Mouse (Mus musculus) spleen, adult 2 months (tissue): ENCODE results near the gene Ccdc122. TPM values are rescaled to one million over a fixed set of nuclear protein-coding genes. Genes with fewer than 3 reads are reported as not detected.
A peak's percentile ranks its signal among the peaks of the same experiment; 100 is the strongest.
"Not testable (repeated sequence)": the region's sequence is repeated elsewhere in the genome, so short reads cannot be mapped to it uniquely, and the experiment has no call there.

Source experiments
- DNase-seq, 2 experiments: peaks; one replicate each; pipeline versions ENCODE4 v3.0.0 to v3.0.0-alpha.2; 2012 to 2021; ENCODE audit warnings: low spot score in 2 of 2, low read depth in 1 of 2
- H3K27ac ChIP-seq: fragments of 200-500 bp; 2 replicates; pipeline ENCODE4 v1.5.1; 2012; ENCODE audit warnings: low read length, inconsistent platforms; ENCODE audit not compliant: insufficient read depth
- H3K27me3 ChIP-seq: fragments of 200-500 bp; 2 replicates; pipeline ENCODE4 v1.6.1; 2012; ENCODE audit warnings: mild to moderate bottlenecking, moderate library complexity, low read length, inconsistent platforms; ENCODE audit not compliant: control insufficient read depth, insufficient read depth
- H3K36me3 ChIP-seq: fragments of 200-500 bp; 2 replicates; pipeline ENCODE4 v1.6.1; 2012; ENCODE audit warnings: mild to moderate bottlenecking, low read length, inconsistent platforms; ENCODE audit not compliant: control insufficient read depth, insufficient read depth
- H3K4me1 ChIP-seq: fragments of 200-500 bp; 2 replicates; pipeline ENCODE4 v1.6.1; 2011; ENCODE audit warnings: inconsistent platforms; ENCODE audit not compliant: control insufficient read depth, insufficient read depth, insufficient read length
- H3K4me3 ChIP-seq: fragments of 200-500 bp; 2 replicates; pipeline ENCODE4 v1.5.1; 2011; ENCODE audit warnings: mild to moderate bottlenecking, inconsistent platforms; ENCODE audit not compliant: insufficient read depth, insufficient read length; ENCODE audit errors: extremely low read depth
- CTCF ChIP-seq: fragments of 200-500 bp; IDR thresholded peaks from 2 replicates; pipeline ENCODE4 v1.5.1; 2011; ENCODE audit warnings: mild to moderate bottlenecking, inconsistent platforms; ENCODE audit not compliant: insufficient read depth, insufficient read length, insufficient replicate concordance; ENCODE audit errors: extremely low read depth
- POLR2A ChIP-seq: fragments of 200-500 bp; IDR thresholded peaks from 2 replicates; pipeline ENCODE4 v1.6.1; 2011; ENCODE audit warnings: low read depth, low read length, inconsistent platforms
- WGBS: fragments of 180-500 bp; shearing (Covaris S2); methylation state at CpG from one replicate; pipeline ENCODE4 v1.1.7; 2018; 5-methylcytosine and 5-hydroxymethylcytosine counted together
- polyA plus RNA-seq: library from polyadenylated mRNA; depleted of rRNA; stranded (reverse); fragments of >200 nt; gene quantifications from 2 replicates; pipeline ENCODE4 v1.2.3, GENCODE M21; 2012

The Ccdc122 gene
- polyA plus RNA-seq, 1 experiment = 0.32 TPM

GRCm38 (mm10) chr14:77034970-77035369 is 1.6 kb upstream of the Ccdc122 start:
- no peak overlapping the region for H3K27ac ChIP-seq
- TF ChIP-seq CTCF (no peak), POLR2A (no peak)
- H3K36me3 ChIP-seq = no peaks in the 10 kb centered on the region
- no peak for DNase-seq
- 82% methylated on average over 8 of the region's 8 CpGs for WGBS
- H3K27me3 ChIP-seq = no peaks in the 10 kb centered on the region
- H3K4me3 ChIP-seq = no peak overlapping the region
- H3K4me1 ChIP-seq = peaks cover 10% of the 10 kb centered on the region

- no peak for DNase-seq
- H3K4me3 ChIP-seq = no peak overlapping the region
- H3K27me3 ChIP-seq = no peaks in the 10 kb centered on the region
- WGBS = 62% methylated on average over 5 of the region's 5 CpGs
- no peaks in the 10 kb centered on the region for H3K36me3 ChIP-seq
- TF ChIP-seq CTCF = no peak
- no peak for TF ChIP-seq POLR2A
- H3K4me1 ChIP-seq = peaks cover 10% of the 10 kb centered on the region
- 0 out of 2 replicates have a peak overlapping the region, but pooled peaks have one; percentile 28 for H3K27ac ChIP-seq
These were observed 758 bp downstream of the Ccdc122 start for GRCm38 (mm10) chr14:77037330-77037729.

DNA sequence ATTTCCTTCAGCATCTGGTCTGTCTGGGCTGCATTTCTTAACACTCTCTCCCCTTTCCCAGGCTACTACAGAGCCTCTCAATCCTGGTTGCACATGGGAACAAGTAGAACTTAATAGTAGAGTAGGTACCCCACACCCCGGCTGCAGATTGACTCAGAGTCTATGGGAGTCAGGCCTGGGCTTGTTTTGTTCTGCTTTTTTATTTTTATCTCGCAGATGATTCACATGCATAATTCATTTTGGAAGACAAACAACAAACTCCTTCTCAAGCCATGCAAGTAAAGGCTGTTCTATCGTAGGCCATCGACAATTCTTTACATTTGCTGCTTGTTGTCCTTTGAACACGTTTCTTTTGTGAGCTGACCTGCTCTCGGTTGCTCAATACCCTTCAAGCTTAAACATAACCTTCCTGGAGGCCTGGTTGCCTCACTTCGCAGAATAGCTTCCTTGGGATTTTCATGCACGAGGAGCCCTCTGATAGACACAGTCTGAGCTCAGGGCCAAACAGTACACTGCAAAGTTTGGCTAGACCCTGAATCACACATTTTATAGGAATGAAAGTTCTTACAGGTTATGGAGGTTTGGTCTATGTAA is 1.4 kb downstream of the Ccdc122 start:
- Histone ChIP-seq H3K4me1 (peaks cover 10% of the 10 kb centered on the region), H3K27me3 (no peaks in the 10 kb centered on the region), H3K36me3 (no peaks in the 10 kb centered on the region), H3K27ac (no peak overlapping the region), H3K4me3 (no peak overlapping the region)
- WGBS = 54% methylated on average over 8 of the region's 8 CpGs
- no peak for TF ChIP-seq CTCF
- TF ChIP-seq POLR2A = no peak
- DNase-seq = no peak

- H3K27me3 ChIP-seq = no peaks in the 10 kb centered on the region
- TF ChIP-seq CTCF (no peak), POLR2A (no peak)
- no peaks in the 10 kb centered on the region; the same call in 1 of the 2 replicates for H3K36me3 ChIP-seq
- no peak overlapping the region for H3K4me3 ChIP-seq
- no peak for DNase-seq
- H3K4me1 ChIP-seq = no peaks in the 10 kb centered on the region
- H3K27ac ChIP-seq = no peak overlapping the region
These were observed 16.7 kb downstream of the Ccdc122 start for GRCm38 (mm10) chr14:77053288-77053687.

DNA sequence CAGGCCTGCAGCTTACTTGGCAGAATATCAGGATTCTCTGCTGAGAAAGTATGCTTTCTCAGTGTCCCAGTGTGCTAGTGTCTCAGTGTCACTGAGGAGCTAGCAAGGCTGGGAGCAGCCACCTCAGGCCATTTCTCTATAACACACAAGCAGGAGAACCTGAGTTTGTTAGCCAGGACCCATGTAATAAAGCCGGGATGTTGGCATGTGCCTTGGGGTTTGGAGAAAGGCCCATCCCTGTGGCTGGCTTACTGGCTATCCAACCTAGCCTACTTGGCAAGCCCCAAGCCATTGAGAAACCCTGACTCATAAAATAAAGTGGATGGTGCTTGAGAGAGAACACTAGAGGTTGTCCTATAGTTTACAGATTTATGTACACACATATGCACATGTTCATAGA is 32.8 kb downstream of the Ccdc122 start:
- Histone ChIP-seq H3K27ac (no peak overlapping the region), H3K4me3 (no peak overlapping the region), H3K4me1 (no peaks in the 10 kb centered on the region), H3K36me3 (no peaks in the 10 kb centered on the region), H3K27me3 (no peaks in the 10 kb centered on the region)
- 84% methylated on average over 1 of the region's 1 CpGs for WGBS
- no peak for TF ChIP-seq CTCF
- no peak for TF ChIP-seq POLR2A
- DNase-seq = no peak

DNA sequence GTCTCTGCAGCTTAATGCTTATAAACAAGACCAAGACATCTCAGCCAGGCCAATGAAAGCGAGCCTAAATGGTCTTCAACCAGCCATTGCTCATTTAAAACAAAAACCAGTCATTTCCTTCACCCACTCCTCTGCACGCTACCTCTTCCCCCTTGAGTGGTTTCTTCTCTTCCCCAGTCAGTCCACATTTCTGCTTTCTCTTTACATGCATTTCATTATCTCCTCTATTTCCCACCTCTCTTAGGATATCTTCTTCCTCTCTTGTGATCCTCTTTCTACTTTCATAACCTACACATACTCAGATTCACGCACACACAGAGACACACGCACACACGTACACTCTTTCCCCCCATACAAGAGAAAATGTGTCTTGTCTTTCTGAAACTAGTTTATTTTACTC is 44.7 kb downstream of the Ccdc122 start:
- no peak for TF ChIP-seq CTCF
- TF ChIP-seq POLR2A = no peak
- Histone ChIP-seq H3K4me3 (no peak overlapping the region), H3K27me3 (no peaks in the 10 kb centered on the region), H3K36me3 (no peaks in the 10 kb centered on the region), H3K4me1 (no peaks in the 10 kb centered on the region), H3K27ac (no peak overlapping the region)
- no peak for DNase-seq
- 64% methylated on average over 5 of the region's 5 CpGs for WGBS

DNA sequence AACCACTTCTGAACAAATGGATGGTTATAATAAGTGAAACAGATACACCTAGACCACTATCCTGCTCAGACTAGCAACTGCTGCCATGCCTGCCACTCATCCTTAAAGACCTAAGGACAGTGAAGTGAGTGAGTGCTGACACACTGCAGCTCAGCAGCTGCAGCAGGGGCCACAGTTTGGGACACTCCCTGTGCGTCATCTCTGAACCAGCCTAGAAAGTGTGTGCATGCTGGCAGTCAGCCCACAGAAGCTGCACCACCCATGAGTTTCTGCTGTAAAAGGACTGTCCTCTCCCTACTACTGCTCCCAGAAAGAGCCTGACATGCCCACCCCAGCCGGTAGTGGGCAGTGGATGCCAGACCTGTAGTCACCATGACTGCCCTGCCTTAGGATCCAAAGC is 63.7 kb downstream of the Ccdc122 start:
- no peaks in the 10 kb centered on the region for H3K4me1 ChIP-seq
- no peaks in the 10 kb centered on the region for H3K36me3 ChIP-seq
- DNase-seq = no peak
- TF ChIP-seq CTCF = no peak
- no peak for TF ChIP-seq POLR2A
- no peaks in the 10 kb centered on the region for H3K27me3 ChIP-seq
- H3K4me3 ChIP-seq = no peak overlapping the region
- H3K27ac ChIP-seq = no peak overlapping the region
- WGBS = 86% methylated on average over 2 of the region's 2 CpGs

DNA sequence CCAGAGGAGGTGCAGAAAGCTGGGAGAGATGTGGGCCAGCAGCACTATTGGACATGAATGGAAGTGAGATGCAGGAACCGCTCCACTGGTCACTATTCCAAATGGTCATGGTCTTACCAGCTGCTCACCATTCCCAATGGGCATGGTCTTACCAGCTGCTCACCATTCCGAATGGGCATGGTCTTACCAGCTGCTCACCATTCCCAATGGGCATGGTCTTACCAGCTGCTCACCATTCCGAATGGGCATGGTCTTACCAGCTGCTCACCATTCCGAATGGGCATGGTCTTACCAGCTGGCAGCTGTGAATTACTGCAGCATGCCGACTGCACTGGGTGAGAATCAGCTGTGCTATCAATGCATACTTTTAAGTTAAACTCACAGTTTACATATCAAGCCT is 74.0 kb downstream of the Ccdc122 start:
- not testable (repeated sequence) for DNase-seq, H3K4me3 ChIP-seq, H3K27me3 ChIP-seq, H3K36me3 ChIP-seq, H3K4me1 ChIP-seq, H3K27ac ChIP-seq
- WGBS = 93% methylated on average over 5 of the region's 5 CpGs
